Mouse (Mus musculus) hindbrain, embryonic 13.5 days (tissue): ENCODE measurements around the gene Elovl6. TPM values are rescaled to one million over a fixed set of nuclear protein-coding genes. Genes with fewer than 3 reads are reported as not detected.

Experiments used
- ATAC-seq: fragments of 200-750 bp; cut with Nextera tagmentation; 2 replicates; pipeline ENCODE4 v1.8.0; 2017; ENCODE audit warnings: moderate TSS enrichment; ENCODE audit not compliant: low FRiP score
- H3K27ac ChIP-seq: fragments of 300-500 bp; sonication (generic); 2 replicates; pipeline ENCODE4 v1.5.1; 2015; ENCODE audit warnings: inconsistent platforms, mild to moderate bottlenecking, moderate library complexity
- H3K27me3 ChIP-seq: fragments of 300-500 bp; sonication (generic); 2 replicates; pipeline ENCODE4 v1.6.1; 2015; ENCODE audit warnings: mild to moderate bottlenecking, inconsistent platforms
- H3K36me3 ChIP-seq: fragments of 300-500 bp; sonication (generic); 2 replicates; pipeline ENCODE4 v1.6.1; 2015; ENCODE audit warnings: mild to moderate bottlenecking, inconsistent platforms
- H3K4me1 ChIP-seq: fragments of 300-500 bp; sonication (generic); replicated peaks from 2 replicates; pipeline ENCODE4 v1.6.1; 2015; ENCODE audit warnings: inconsistent platforms
- H3K4me2 ChIP-seq: fragments of 300-500 bp; sonication (generic); 2 replicates; pipeline ENCODE4 v1.6.1; 2015; ENCODE audit warnings: inconsistent platforms, mild to moderate bottlenecking, moderate library complexity
- H3K4me3 ChIP-seq: fragments of 300-500 bp; sonication (generic); 2 replicates; pipeline ENCODE4 v1.5.1; 2015; ENCODE audit warnings: mild to moderate bottlenecking, inconsistent platforms
- H3K9ac ChIP-seq: fragments of 300-500 bp; sonication (generic); 2 replicates; pipeline ENCODE4 v1.6.1; 2015; ENCODE audit warnings: mild to moderate bottlenecking, inconsistent platforms
- H3K9me3 ChIP-seq: fragments of 300-500 bp; sonication (generic); 2 replicates; pipeline ENCODE4 v1.6.1; 2016; ENCODE audit warnings: inconsistent platforms
- WGBS: fragments of 180-500 bp; shearing (Covaris S2); methylation state at CpG from one replicate; pipeline ENCODE4 v1.1.7; 2015; 5-methylcytosine and 5-hydroxymethylcytosine counted together
- polyA plus RNA-seq: library from polyadenylated mRNA; unstranded; fragments of >200 nt; fragmentation: Nextera tagmentation; extraction: Ambion mirVana; gene quantifications from 2 replicates; pipeline ENCODE4 v1.2.1, GENCODE M21; 2015

Gene Elovl6
- polyA plus RNA-seq, result 29.4 and 32.2 TPM in 2 replicates

DNA sequence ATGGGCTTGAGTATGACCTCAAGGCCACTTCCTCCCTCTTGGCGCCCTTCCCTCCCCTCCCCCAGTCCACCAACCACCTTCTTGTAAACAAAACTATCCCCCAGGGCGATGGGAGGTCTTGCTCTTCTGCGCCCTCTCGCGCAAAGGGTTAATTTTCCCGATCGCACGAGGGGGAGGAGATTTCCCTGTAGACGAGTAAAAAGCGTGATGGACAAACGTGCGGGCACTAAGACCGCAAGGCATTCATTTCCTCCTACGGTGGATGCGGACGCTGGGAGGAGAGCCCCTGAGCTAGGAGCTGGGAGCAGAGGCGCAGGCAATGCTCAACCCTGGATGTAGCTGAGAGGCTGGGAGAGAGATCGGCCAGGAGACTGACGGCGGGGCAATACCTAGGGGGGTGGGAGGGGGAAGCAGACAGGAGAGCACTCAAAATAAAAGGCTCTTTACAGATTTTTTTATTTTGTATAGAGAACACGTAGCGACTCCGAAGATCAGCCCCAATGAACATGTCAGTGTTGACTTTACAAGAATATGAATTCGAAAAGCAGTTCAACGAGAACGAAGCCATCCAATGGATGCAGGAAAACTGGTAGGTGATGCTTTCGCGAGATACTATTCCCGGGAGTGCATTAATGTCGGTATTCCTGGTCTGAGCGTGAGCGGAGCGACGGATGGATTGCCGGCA, at the start of gene Elovl6:
Gene Elovl6 (plus strand): TSS at position 176 of the 685 bp plus-strand sequence.
- no peaks in the 10 kb centered on the region for H3K36me3 ChIP-seq
- no peaks in the 10 kb centered on the region for H3K27me3 ChIP-seq
- H3K9ac ChIP-seq, result peak within 1 kb of the TSS; percentile 98
- H3K4me1 ChIP-seq, result peaks cover 27% of the 10 kb centered on the region
- peak within 1 kb of the TSS; percentile 71 for H3K4me2 ChIP-seq
- ATAC-seq, result peak; percentile 69
- no peaks in the 10 kb centered on the region for H3K9me3 ChIP-seq
- peak within 1 kb of the TSS; percentile 93 for H3K4me3 ChIP-seq
- WGBS, result under 1% methylated on average over 35 of the region's 35 CpGs
- peak within 1 kb of the TSS; percentile 99 for H3K27ac ChIP-seq

DNA sequence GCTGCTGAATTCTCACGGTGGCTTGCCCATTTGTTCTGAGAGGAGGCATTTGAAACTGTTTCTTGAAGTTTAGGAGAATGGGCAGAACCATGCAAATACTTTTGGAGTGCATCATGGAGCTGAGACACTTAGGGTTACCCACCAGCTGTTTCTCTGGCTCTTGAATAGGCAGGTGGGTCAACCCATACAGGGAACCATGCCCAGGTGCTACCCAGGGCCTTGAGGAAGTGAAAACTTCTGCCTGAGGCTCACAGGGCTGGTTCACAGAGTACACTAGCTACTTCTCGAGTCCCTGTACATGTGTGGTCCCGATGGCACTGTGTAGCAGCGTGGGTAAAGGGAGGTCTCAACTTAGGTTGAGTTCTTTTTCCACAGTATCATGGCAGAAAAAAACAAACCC, 43.4 kb upstream of the Elovl6 start:
- 89% methylated on average over 4 of the region's 4 CpGs for WGBS
- no peak for ATAC-seq
- Histone ChIP-seq H3K36me3 (no peaks in the 10 kb centered on the region), H3K27me3 (no peaks in the 10 kb centered on the region), H3K27ac (no peak overlapping the region), H3K9me3 (no peaks in the 10 kb centered on the region), H3K4me1 (no peaks in the 10 kb centered on the region), H3K4me3 (no peak overlapping the region), H3K9ac (no peak overlapping the region), H3K4me2 (no peak overlapping the region)

DNA sequence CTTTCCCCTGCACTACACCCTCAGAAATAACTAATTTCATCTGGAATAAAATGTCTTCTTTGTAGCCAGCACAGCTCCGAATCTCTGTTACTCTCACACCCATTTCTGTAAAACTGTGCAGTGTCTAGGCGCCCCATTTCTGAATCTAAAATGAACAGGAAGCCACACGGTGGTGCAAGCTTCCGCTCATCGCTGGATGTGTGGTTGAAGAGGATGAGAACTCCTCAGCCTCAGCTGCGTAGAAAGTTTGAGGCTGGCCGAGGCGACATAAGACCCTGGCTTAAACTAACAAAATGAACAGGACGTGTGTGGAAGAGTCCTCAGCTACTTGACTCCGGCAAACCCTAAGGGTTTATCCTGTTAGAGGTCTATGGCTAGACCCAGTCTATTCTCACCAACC, 38.0 kb upstream of the Elovl6 start:
- Histone ChIP-seq H3K27ac (no peak overlapping the region), H3K27me3 (no peaks in the 10 kb centered on the region), H3K9me3 (no peaks in the 10 kb centered on the region), H3K4me2 (no peak overlapping the region), H3K9ac (no peak overlapping the region), H3K4me1 (no peaks in the 10 kb centered on the region), H3K36me3 (no peaks in the 10 kb centered on the region), H3K4me3 (no peak overlapping the region)
- 94% methylated on average over 10 of the region's 10 CpGs for WGBS
- no peak for ATAC-seq

DNA sequence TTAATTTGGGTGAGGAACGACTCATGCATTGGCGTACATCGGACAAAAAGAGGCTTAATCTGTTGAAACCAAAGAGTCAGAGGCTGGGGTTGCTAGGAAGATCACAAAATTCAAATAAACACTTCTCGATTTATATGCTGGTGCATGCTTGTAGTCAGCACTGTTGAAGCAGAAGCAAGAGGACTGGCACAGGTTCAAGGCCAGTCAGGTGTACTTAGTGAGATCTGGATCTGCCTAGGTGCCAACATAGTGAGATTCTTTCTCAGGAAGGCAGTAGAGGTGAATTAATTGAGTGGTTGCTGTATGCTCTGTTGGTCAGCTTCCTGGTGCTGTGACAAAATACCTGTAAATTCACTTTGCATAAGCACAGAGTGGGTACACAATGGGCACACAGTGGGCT, 37.4 kb upstream of the Elovl6 start:
- Histone ChIP-seq H3K4me2 (no peak overlapping the region), H3K4me3 (no peak overlapping the region), H3K9ac (no peak overlapping the region), H3K36me3 (no peaks in the 10 kb centered on the region), H3K4me1 (no peaks in the 10 kb centered on the region), H3K9me3 (no peaks in the 10 kb centered on the region), H3K27ac (no peak overlapping the region), H3K27me3 (no peaks in the 10 kb centered on the region)
- WGBS, result 86% methylated on average over 4 of the region's 4 CpGs
- no peak for ATAC-seq

DNA sequence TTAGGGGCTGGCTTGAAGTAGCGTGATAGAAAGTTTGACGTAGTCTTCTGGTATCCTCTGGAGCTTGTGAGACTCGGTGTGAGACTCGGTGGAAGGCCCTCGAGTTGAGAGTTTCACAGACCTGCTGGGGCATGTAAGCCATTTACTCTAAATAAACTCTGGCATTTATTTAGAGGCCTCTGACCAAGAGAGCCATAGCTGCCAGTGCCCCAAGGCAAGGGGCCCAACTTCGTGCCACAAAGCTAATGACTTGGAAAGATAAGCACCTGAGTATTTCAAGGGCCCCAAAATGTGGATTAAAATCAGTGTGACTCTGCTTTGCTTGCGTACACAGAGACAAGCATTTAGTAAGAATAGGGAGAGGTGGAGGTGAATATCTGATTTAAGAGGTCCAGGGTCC, 28.4 kb upstream of the Elovl6 start:
- Histone ChIP-seq H3K4me2 (no peak overlapping the region), H3K4me3 (no peak overlapping the region), H3K4me1 (no peaks in the 10 kb centered on the region), H3K27ac (no peak overlapping the region), H3K9me3 (no peaks in the 10 kb centered on the region), H3K36me3 (no peaks in the 10 kb centered on the region), H3K9ac (no peak overlapping the region), H3K27me3 (no peaks in the 10 kb centered on the region)
- no peak for ATAC-seq
- WGBS, result 91% methylated on average over 7 of the region's 7 CpGs

DNA sequence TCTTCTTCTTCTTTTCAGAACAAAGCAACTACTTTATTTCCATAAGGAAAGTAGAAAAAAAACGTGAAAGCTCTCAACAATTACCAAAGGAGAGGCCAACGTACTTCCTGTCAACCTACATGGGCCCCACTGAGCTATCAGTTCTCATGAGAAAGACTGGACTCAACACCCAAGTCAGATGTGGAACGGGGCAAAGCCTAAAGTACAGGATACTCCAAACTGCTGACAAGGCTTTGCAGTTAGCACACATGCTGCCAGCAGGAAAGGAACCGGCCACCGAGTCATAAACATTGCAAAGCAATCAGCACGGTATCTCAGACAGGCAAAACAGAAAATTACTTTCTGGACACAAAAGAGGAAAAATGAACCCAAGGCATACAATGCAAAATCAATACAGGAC, 27.2 kb upstream of the Elovl6 start:
- no peaks in the 10 kb centered on the region for H3K4me1 ChIP-seq
- H3K27me3 ChIP-seq, result no peaks in the 10 kb centered on the region
- H3K4me3 ChIP-seq, result no peak overlapping the region
- H3K9me3 ChIP-seq, result no peaks in the 10 kb centered on the region
- H3K9ac ChIP-seq, result no peak overlapping the region
- no peak overlapping the region for H3K4me2 ChIP-seq
- H3K36me3 ChIP-seq, result no peaks in the 10 kb centered on the region
- WGBS, result 81% methylated on average over 6 of the region's 6 CpGs
- ATAC-seq, result no peak
- H3K27ac ChIP-seq, result no peak overlapping the region

DNA sequence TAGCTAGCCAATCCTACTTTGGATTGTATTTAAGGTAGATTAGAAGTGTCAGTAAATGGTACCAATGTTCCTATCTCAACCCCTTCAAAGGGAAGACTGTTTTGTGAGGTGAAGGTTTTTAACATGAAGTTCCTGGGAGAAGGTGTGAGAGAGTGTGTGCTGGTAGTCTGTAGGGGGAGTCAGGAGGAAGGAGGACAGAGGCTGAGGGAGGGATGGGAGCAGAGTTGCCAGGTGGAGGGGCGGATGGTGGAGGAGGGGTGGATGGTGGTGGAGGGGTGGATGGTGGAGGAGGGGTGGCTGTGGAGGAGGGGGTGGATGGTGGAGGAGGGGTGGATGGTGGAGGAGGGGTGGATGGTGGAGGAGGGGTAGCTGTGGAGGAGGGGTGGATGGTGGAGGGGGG, 24.4 kb upstream of the Elovl6 start:
- Histone ChIP-seq H3K36me3 (no peaks in the 10 kb centered on the region), H3K9me3 (no peaks in the 10 kb centered on the region), H3K27me3 (no peaks in the 10 kb centered on the region), H3K4me1 (no peaks in the 10 kb centered on the region), H3K4me2 (no peak overlapping the region), H3K4me3 (no peak overlapping the region), H3K9ac (no peak overlapping the region), H3K27ac (no peak overlapping the region)
- WGBS, result 94% methylated on average over 1 of the region's 1 CpGs
- ATAC-seq, result no peak

DNA sequence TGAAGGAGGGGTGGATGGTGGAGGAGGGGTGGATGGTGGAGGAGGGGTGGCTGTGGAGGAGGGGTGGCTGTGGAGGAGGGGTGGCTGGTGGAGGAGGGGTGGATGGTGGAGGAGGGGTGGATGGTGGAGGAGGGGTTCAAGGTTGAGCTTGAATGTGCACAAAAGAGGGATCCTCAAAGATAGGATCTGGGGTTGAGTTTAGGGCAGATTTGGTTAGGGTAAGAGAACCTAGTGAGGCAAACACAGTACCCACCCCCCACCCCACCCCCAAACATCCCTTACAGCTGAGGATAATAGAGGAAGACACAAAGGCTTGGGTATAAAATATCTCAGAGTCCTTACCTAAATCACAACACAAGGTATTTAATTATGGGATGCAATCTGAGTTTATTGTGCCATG, 23.6 kb upstream of the Elovl6 start:
- no peak for ATAC-seq
- no peak overlapping the region for H3K9ac ChIP-seq
- no peaks in the 10 kb centered on the region for H3K4me1 ChIP-seq

DNA sequence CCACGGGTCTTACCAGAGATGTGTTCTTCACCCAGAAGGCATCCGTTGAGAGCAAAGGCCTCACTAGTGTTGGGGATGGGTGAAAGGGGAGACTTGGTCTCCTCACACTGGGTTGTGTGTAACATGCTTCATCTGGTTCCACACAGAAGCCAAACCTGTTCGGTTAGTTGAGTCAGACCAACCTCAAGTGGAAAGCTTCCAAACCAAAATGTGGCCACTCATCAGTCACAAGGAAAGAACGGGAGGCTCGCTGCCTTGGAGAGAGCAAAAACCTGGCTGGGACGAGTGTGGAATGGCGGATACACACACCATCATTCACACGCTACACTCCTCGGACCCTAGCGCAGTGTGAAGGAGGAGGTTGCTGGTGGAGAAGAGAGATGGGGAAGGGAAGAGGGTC, 22.4 kb upstream of the Elovl6 start:
- Histone ChIP-seq H3K4me1 (no peaks in the 10 kb centered on the region), H3K9me3 (no peaks in the 10 kb centered on the region), H3K4me2 (no peak overlapping the region), H3K27me3 (no peaks in the 10 kb centered on the region), H3K9ac (no peak overlapping the region), H3K36me3 (no peaks in the 10 kb centered on the region), H3K27ac (no peak overlapping the region), H3K4me3 (no peak overlapping the region)
- 91% methylated on average over 10 of the region's 10 CpGs for WGBS
- ATAC-seq, result no peak

More for the DNA sequence above, 23.6 kb upstream of the Elovl6 start:
- Histone ChIP-seq H3K4me3 (no peak overlapping the region), H3K9me3 (no peaks in the 10 kb centered on the region), H3K36me3 (no peaks in the 10 kb centered on the region), H3K27me3 (no peaks in the 10 kb centered on the region), H3K4me2 (no peak overlapping the region), H3K27ac (no peak overlapping the region)

DNA sequence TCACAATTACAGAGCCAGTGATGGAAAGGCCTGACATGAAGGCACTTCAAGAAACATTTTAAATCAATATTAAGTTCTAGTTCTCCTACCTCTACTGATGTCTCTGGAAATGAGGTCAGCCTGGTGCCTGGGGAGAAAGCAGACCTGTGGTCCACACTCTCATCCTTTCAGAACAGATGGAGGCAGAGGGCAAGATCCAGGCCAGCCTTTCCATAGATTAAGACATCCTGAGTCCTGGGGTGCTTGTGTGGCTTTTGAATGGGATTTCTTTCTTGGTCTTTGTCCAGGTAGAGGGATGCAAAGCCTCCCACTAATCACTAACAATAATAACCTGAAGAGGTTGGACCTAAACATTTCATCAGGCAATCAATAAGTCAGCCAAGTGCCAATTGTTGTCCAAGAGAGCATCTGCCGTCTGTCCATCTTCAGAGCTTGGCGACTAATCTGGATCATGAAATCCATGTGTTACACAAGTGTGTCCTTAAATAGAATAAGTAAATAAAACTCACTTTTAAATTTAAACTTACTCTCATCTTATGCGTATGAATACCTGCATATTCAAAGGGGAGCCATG, 16.2 kb upstream of the Elovl6 start:
- ATAC-seq, result no peak
- Histone ChIP-seq H3K27me3 (no peaks in the 10 kb centered on the region), H3K27ac (no peak overlapping the region), H3K4me1 (no peaks in the 10 kb centered on the region), H3K4me2 (no peak overlapping the region), H3K9me3 (no peaks in the 10 kb centered on the region), H3K36me3 (no peaks in the 10 kb centered on the region), H3K9ac (no peak overlapping the region), H3K4me3 (no peak overlapping the region)
- WGBS, result 88% methylated on average over 3 of the region's 3 CpGs

DNA sequence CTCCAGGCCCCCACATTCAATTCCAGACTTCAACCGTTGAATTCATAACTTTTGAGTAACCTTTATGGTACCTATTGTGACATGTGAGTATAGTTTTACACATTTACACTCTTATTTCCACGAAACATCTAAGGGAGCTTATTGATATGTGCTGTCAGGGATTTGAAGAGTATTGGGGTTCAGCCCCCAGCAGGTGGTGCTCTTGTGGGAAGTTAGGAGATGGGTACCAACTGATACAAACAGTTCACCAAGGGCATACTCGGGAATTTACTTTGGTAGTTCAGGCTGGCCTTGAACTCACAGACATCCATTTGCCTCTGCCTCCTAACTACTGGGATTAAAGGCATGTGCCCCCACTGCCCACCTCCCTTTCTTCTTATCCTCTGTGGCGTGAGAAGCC, 11.7 kb upstream of the Elovl6 start:
- Histone ChIP-seq H3K27ac (no peak overlapping the region), H3K4me2 (no peak overlapping the region), H3K4me1 (no peaks in the 10 kb centered on the region), H3K9me3 (no peaks in the 10 kb centered on the region), H3K4me3 (no peak overlapping the region), H3K27me3 (no peaks in the 10 kb centered on the region), H3K36me3 (no peaks in the 10 kb centered on the region), H3K9ac (no peak overlapping the region)
- ATAC-seq, result no peak
- 87% methylated on average over 4 of the region's 4 CpGs for WGBS

DNA sequence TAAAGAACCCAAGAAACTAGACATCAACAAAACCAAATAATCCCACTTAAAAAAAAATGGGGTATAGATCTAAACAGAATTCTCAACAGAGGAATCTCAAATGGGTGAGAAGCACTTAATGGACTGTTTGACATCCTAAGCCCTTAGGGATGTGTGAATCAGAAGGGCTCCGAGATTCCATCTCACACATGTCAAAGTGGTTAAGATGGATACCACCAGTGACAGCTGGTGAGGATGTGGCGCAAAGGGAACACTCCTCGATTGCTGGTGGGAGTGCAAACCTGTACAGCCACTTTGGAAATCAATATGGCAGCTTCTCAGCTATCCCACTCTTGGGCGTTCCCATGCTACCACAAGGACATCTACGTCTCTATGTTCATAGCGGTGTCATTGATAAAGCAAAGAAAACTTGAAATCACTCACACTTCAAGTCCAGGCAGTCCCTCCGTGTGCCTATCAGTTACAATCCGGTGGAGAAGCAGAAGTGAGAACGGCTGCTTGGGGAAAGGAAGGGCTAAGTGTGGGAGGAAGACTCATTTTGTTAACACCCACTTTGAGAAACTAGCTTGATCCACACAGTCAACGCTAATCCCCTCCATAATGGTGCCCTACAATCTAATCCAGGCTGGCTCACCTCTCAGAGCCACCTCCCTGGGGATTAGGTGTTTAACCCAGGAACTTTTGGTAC, 8.6 kb upstream of the Elovl6 start:
- H3K4me2 ChIP-seq, result no peak overlapping the region
- H3K9ac ChIP-seq, result no peak overlapping the region
- no peaks in the 10 kb centered on the region for H3K9me3 ChIP-seq
- H3K36me3 ChIP-seq, result no peaks in the 10 kb centered on the region
- H3K27me3 ChIP-seq, result no peaks in the 10 kb centered on the region
- ATAC-seq, result no peak
- no peak overlapping the region for H3K27ac ChIP-seq
- no peak overlapping the region for H3K4me3 ChIP-seq
- 90% methylated on average over 10 of the region's 10 CpGs for WGBS
- no peaks in the 10 kb centered on the region for H3K4me1 ChIP-seq

DNA sequence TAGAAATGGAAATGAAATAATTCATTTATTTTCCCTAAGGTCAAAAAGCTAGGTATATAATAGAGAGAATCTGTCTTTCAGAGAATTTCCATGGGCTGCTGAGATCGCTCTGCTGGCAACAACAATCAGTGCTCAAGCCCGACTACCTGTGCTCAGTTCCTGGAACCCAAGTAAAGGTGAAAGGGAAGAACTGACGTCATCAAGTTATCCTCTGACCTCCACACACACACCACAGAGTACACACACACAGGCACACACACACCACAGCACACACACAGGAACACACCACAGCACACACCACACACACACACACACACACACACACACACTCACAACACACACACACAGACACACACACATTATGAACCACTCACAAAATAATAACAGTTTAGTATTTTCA, 5.1 kb upstream of the Elovl6 start:
- Histone ChIP-seq H3K4me2 (no peak overlapping the region), H3K9ac (no peak overlapping the region), H3K9me3 (no peaks in the 10 kb centered on the region), H3K27me3 (no peaks in the 10 kb centered on the region), H3K4me1 (peaks cover 4% of the 10 kb centered on the region; the same call in 1 of the 2 replicates), H3K4me3 (no peak overlapping the region), H3K36me3 (no peaks in the 10 kb centered on the region), H3K27ac (no peak overlapping the region)
- no peak for ATAC-seq
- WGBS, result 88% methylated on average over 3 of the region's 3 CpGs
